Mouse (Mus musculus): ENCODE measurements around the gene Vmn1r222. TPM values are rescaled to one million over a fixed set of nuclear protein-coding genes. Genes with fewer than 3 reads are reported as not detected.
"Not testable (repeated sequence)": the region's sequence is repeated elsewhere in the genome, so short reads cannot be mapped to it uniquely, and the experiment has no call there.

Vmn1r222 gene
- polyA plus RNA-seq, 1 experiment, result not detected

DNA sequence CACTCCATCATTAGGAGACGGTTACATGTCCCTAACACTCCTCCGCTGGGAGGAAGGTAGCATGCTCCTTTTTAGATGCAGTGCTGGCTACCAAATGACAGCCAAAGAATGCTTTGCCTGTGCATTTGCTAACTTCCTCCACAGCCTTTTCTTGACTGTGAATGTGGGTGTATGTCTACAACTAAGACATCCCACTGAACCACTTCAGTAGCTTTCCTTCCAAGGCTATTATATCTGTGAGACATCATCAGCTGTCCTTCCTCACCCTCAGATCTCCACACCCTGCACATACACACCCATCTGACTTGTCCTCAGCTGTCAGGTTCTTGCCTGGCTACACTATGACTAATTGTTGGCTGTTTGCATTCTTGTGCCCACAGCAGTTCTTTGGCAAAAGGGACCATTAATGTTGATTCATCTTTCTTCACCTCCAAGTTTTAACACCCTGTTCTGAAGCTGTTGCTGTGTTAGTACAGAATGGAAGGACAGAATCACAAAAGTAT, 22.9 kb upstream of the Vmn1r222 start:
- Histone ChIP-seq H3K27ac (ENCODE audit: control insufficient read depth, insufficient read depth, low read length) (no peak overlapping the region), H3K4me3 (ENCODE audit: control insufficient read depth, insufficient read depth, low read length) (no peak overlapping the region), H3K36me3 (ENCODE audit: control insufficient read depth, insufficient read depth, low read length) (no peaks in the 10 kb centered on the region), H3K4me1 (replicated peaks; ENCODE audit: control insufficient read depth, insufficient read depth, low read length) (no peaks in the 10 kb centered on the region), H3K27me3 (ENCODE audit: control insufficient read depth, insufficient read depth, low read length) (no peaks in the 10 kb centered on the region)
- no peak for DNase-seq
- TF ChIP-seq POLR2A (IDR thresholded peaks at IDR 0.05; ENCODE audit: control insufficient read depth, extremely low read depth, insufficient read depth, low read length, poor library complexity), result no peak
- no peak for TF ChIP-seq CTCF (IDR thresholded peaks at IDR 0.05; ENCODE audit: borderline replicate concordance, control insufficient read depth, extremely low read depth, insufficient read depth, low read length, poor library complexity)
- 94% methylated on average over 2 of the region's 2 CpGs for WGBS

DNA sequence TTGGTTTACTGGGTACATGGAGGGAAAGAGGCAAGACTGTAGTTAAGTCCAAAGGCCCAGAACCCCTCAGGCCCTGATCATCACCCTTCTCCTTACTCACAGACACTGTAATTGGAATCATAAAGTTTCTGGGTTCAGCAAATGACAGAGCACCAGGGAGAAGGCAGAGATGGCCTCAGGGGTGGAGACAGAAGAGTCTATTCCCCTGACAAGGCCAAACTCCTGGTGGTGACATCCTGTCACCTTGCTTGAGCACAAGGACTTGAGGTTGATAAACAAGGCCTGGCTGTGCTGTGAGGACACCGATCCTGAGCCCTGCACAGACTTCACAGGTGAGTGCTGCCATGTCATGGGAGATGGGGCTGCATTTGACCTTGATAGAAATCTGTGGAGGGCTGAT, 11.1 kb upstream of the Vmn1r222 start, which contains the start of gene Vmn1r223:
Vmn1r223 (plus strand) TSS at position 301 of the 400 bp plus-strand sequence.
- not testable (repeated sequence) for H3K36me3 ChIP-seq (ENCODE audit: control insufficient read depth, insufficient read depth, low read length); H3K4me1 ChIP-seq (replicated peaks; ENCODE audit: control insufficient read depth, insufficient read depth, low read length); DNase-seq; H3K4me3 ChIP-seq (ENCODE audit: control insufficient read depth, insufficient read depth, low read length); H3K27ac ChIP-seq (ENCODE audit: control insufficient read depth, insufficient read depth, low read length); H3K27me3 ChIP-seq (ENCODE audit: control insufficient read depth, insufficient read depth, low read length)
- WGBS, result 94% methylated on average over 1 of the region's 1 CpGs

DNA sequence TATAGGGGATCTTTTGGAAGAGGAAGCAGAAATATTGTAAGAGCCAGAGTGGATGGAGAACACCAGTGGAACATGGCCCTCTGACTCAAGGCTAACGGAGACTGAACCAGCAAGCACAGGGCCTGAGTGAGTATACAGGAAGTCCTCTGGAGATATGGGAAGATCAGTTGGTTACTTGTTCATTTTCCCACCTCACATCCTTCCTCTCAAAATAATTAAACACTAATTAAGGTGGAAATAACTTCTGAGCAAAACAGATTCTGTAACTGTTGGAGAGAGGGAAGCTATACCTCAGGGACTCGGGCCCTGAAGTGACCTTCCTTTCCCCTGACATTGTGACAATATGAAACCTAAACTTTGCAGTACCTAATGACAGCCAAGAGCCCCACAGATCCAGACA, 21.9 kb downstream of the Vmn1r222 start, which contains the start of gene Vmn1r221:
Vmn1r221 (plus strand) TSS at position 301 of the 400 bp plus-strand sequence.
- not testable (repeated sequence) for H3K4me1 ChIP-seq (replicated peaks; ENCODE audit: control insufficient read depth, insufficient read depth, low read length); H3K36me3 ChIP-seq (ENCODE audit: control insufficient read depth, insufficient read depth, low read length); H3K27me3 ChIP-seq (ENCODE audit: control insufficient read depth, insufficient read depth, low read length); H3K4me3 ChIP-seq (ENCODE audit: control insufficient read depth, insufficient read depth, low read length); H3K27ac ChIP-seq (ENCODE audit: control insufficient read depth, insufficient read depth, low read length); DNase-seq
- WGBS, result 84% methylated on average over 2 of the region's 2 CpGs

DNA sequence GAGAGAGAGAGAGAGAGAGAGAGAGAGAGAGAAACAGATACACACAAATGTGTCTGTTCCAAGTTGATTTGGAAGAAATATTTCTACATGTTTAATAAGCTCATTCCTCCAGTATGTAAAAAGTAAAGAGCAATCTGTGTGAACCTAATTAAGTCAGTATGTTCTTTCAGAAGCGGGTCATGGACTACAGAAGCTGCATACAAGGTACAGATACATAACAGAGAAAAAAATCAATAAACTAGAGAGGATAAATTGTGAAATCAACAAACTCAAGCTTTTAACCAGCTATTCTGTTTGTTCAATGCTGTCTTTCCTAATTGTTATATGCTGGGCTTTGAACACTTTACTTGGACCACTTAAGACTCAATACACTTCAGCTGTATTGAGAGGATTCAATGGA, 31.9 kb downstream of the Vmn1r222 start:
- H3K36me3 ChIP-seq (ENCODE audit: control insufficient read depth, insufficient read depth, low read length); H3K27ac ChIP-seq (ENCODE audit: control insufficient read depth, insufficient read depth, low read length); H3K4me1 ChIP-seq (replicated peaks; ENCODE audit: control insufficient read depth, insufficient read depth, low read length); H3K4me3 ChIP-seq (ENCODE audit: control insufficient read depth, insufficient read depth, low read length); H3K27me3 ChIP-seq (ENCODE audit: control insufficient read depth, insufficient read depth, low read length); DNase-seq: not testable (repeated sequence)
- WGBS, result 63% methylated on average over 1 of the region's 1 CpGs

DNA sequence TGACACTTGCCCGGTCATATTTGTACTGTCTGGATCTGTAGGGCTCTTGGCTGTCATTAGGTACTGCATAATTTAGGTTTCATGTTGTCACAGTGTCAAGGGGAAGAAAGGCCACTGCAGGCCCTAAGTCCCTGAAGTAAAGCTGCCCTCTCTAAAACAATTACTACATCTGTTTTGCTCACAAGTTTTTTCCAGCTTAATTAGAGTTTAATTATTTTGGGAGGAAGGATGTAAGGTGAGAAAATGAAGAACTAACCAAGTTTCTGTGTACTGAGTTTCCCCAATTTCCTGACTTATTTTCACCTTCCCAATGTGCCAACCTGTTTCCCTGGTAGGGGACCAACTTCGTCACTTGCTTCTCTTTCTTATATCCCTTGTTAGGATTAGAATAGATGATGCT, 47.9 kb downstream of the Vmn1r222 start, which contains the start of gene Vmn1r220:
Vmn1r220 (minus strand) TSS at position 101 of the 400 bp plus-strand sequence.
- 93% methylated on average over 2 of the region's 2 CpGs for WGBS
- no peaks in the 10 kb centered on the region for H3K27me3 ChIP-seq (ENCODE audit: control insufficient read depth, insufficient read depth, low read length)
- H3K27ac ChIP-seq (ENCODE audit: control insufficient read depth, insufficient read depth, low read length), result no peak within 1 kb of the TSS
- no peaks in the 10 kb centered on the region for H3K4me1 ChIP-seq (replicated peaks; ENCODE audit: control insufficient read depth, insufficient read depth, low read length)
- H3K36me3 ChIP-seq (ENCODE audit: control insufficient read depth, insufficient read depth, low read length), result no peaks in the 10 kb centered on the region
- TF ChIP-seq POLR2A (IDR thresholded peaks at IDR 0.05; ENCODE audit: control insufficient read depth, extremely low read depth, insufficient read depth, low read length, poor library complexity) (no peak), CTCF (IDR thresholded peaks at IDR 0.05; ENCODE audit: borderline replicate concordance, control insufficient read depth, extremely low read depth, insufficient read depth, low read length, poor library complexity) (no peak)
- H3K4me3 ChIP-seq (ENCODE audit: control insufficient read depth, insufficient read depth, low read length), result no peak within 1 kb of the TSS
- DNase-seq, result no peak

Other genes starting within 250 kb of the Vmn1r222 start
- gene Vmn1r213, start 228.3 kb downstream of the Vmn1r222 start, polyA plus RNA-seq (2012; rRNA removed), result not detected in 2 replicates
- not detected in 2 replicates for gene Vmn1r214, start 205.5 kb downstream of the Vmn1r222 start, polyA plus RNA-seq (2012; rRNA removed)
- gene Vmn1r215, start 167.9 kb downstream of the Vmn1r222 start, polyA plus RNA-seq (2012; rRNA removed), result not detected in 2 replicates
- gene Vmn1r217, start 117.7 kb downstream of the Vmn1r222 start, polyA plus RNA-seq (2012; rRNA removed), result not detected in 2 replicates
- gene Vmn1r218, start 102.8 kb downstream of the Vmn1r222 start, polyA plus RNA-seq (2012; rRNA removed), result not detected in 2 replicates
- gene Vmn1r219, start 76.6 kb downstream of the Vmn1r222 start, polyA plus RNA-seq (2012; rRNA removed), result not detected in 2 replicates
- 0.12 TPM in 1 of 2 replicates, not detected in the other for gene Vmn1r220, start 48.0 kb downstream of the Vmn1r222 start, polyA plus RNA-seq (2012; rRNA removed)
- not detected in 2 replicates for gene Vmn1r221, start 21.8 kb downstream of the Vmn1r222 start, polyA plus RNA-seq (2012; rRNA removed)
- gene Vmn1r223, start 11.2 kb upstream of the Vmn1r222 start, polyA plus RNA-seq (2012; rRNA removed), result not detected in 2 replicates
- gene Zfp322a, start 133.3 kb upstream of the Vmn1r222 start, polyA plus RNA-seq (2012; rRNA removed), result 2.4 and 3.7 TPM in 2 replicates
- gene Abt1, start 187.9 kb upstream of the Vmn1r222 start, polyA plus RNA-seq (2012; rRNA removed), result 4.2 and 4.5 TPM in 2 replicates
- 0.05 and 0.15 TPM in 2 replicates for gene Btn1a1, start 230.0 kb upstream of the Vmn1r222 start, polyA plus RNA-seq (2012; rRNA removed)

All from thymus, adult 2 months (tissue).